Mouse (Mus musculus): Measurements from ENCODE around the gene Paqr4.

DNA sequence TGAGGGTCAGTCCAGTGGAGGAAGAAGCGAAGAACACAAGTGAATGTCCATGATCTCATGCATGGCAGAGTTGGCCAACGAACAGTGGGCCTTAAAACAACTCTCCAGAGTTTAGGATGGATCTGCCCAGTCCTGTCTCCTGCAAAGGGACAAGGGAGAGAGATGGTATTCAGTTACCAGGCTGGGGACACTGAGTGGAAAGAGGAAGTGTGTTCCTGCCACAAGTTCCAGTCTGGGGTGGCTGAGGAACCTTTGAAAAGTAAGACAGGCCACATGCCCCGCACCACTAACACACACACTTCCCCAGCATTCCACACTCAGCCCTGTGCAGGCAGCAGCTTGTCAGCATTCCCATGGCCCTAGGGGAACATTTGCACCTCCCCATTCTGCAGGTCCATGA lies 6.1 kb upstream of the Paqr4 start:
- TF ChIP-seq CTCF (IDR thresholded peaks at IDR 0.05; ENCODE audit: low read depth), result no peak
- TF ChIP-seq EP300 (optimal IDR thresholded peaks at IDR 0.05), result no peak

All from stomach, postnatal 0 days (tissue).